Mouse (Mus musculus) ES-Bruce4 (cell line): Measurements from ENCODE around the gene Dnaja3. TPM values are rescaled to one million over a fixed set of nuclear protein-coding genes. Genes with fewer than 3 reads are reported as not detected.
A peak's percentile ranks its signal among the peaks of the same experiment; 100 is the strongest.

Experiments
- H3K27ac ChIP-seq: 2 replicates; pipeline ENCODE4 v1.5.1; 2012; ENCODE audit warnings: low read length, inconsistent platforms; ENCODE audit not compliant: insufficient read depth
- H3K27me3 ChIP-seq: 2 replicates; pipeline ENCODE4 v1.6.1; 2012; ENCODE audit warnings: mild to moderate bottlenecking, low read length, inconsistent platforms; ENCODE audit not compliant: control insufficient read depth, poor library complexity, insufficient read depth, severe bottlenecking
- H3K36me3 ChIP-seq: 2 replicates; pipeline ENCODE4 v1.6.1; 2012; ENCODE audit warnings: inconsistent platforms, mild to moderate bottlenecking, low read length, moderate library complexity; ENCODE audit not compliant: control insufficient read depth, poor library complexity, insufficient read depth, severe bottlenecking
- H3K4me1 ChIP-seq: one replicate; pipeline ENCODE4 v1.8.1; 2011; ENCODE audit warnings: low read length; ENCODE audit not compliant: control insufficient read depth, insufficient read depth
- H3K4me3 ChIP-seq: 2 replicates; pipeline ENCODE4 v1.5.1; 2011; ENCODE audit warnings: low read depth, mild to moderate bottlenecking, low read length
- H3K9ac ChIP-seq: 2 replicates; pipeline ENCODE4 v1.6.1; 2012; ENCODE audit warnings: low read depth, mild to moderate bottlenecking, inconsistent platforms; ENCODE audit not compliant: poor library complexity, severe bottlenecking
- H3K9me3 ChIP-seq: replicated peaks from 2 replicates; pipeline ENCODE4 v1.6.1; 2012; ENCODE audit warnings: mild to moderate bottlenecking, low read length, inconsistent platforms; ENCODE audit not compliant: control insufficient read depth, poor library complexity, insufficient read depth, severe bottlenecking
- CTCF ChIP-seq: IDR thresholded peaks from one replicate; pipeline ENCODE4 v1.8.1; 2011; ENCODE audit warnings: low read depth, low read length
- EP300 ChIP-seq: IDR thresholded peaks from 2 replicates; pipeline ENCODE4 v1.6.1; 2011; ENCODE audit warnings: low read depth, low read length; ENCODE audit not compliant: insufficient read depth
- POLR2A ChIP-seq: IDR thresholded peaks from one replicate; pipeline ENCODE4 v1.8.1; 2011; ENCODE audit warnings: low read length; ENCODE audit not compliant: insufficient read depth
- polyA plus RNA-seq: library from polyadenylated mRNA; stranded (reverse); fragments of >200 nt; gene quantifications from 2 replicates; pipeline ENCODE4 v1.2.4, GENCODE M21; 2011; ENCODE audit warnings: low read depth; ENCODE audit not compliant: missing spikeins, insufficient read depth, insufficient read length

The Dnaja3 gene
- polyA plus RNA-seq, 1 experiment, result 55.9 TPM

DNA sequence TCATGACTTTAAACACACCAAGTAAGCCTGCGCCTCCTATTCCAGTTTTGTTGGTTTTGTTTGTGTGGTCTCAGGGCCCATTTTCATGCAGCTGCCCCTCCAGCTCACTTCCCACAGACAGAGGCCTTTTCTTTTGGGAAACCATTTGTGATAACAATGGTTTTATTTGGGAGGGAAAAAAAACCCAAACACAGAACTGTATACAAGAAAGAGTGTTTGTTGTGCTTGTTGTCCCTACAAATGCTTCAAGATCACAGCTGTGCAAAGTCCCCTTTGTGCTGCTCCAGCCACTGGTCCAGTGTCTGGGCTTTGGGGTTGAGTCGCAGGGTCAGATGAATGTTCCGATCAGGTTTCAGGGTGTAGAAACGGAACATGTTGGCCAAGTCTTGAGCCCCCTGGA is 71.4 kb downstream of the Dnaja3 start:
- peaks cover 15% of the 10 kb centered on the region for H3K36me3 ChIP-seq
- H3K27me3 ChIP-seq, result no peaks in the 10 kb centered on the region
- H3K27ac ChIP-seq, result no peak overlapping the region
- H3K4me3 ChIP-seq, result no peak overlapping the region
- TF ChIP-seq EP300 (no peak), CTCF (no peak), POLR2A (no peak)
- no peaks in the 10 kb centered on the region for H3K9me3 ChIP-seq
- no peak overlapping the region for H3K9ac ChIP-seq
- H3K4me1 ChIP-seq, result no peaks in the 10 kb centered on the region

- Histone ChIP-seq H3K4me1 (no peaks in the 10 kb centered on the region), H3K36me3 (0 out of 2 replicates have a peak, but pooled peaks cover 3% of the 10 kb centered on the region), H3K27ac (no peak overlapping the region), H3K27me3 (no peaks in the 10 kb centered on the region), H3K9ac (no peak overlapping the region), H3K9me3 (no peaks in the 10 kb centered on the region), H3K4me3 (no peak overlapping the region)
- TF ChIP-seq POLR2A (no peak), EP300 (no peak), CTCF (no peak)
Measured at GRCm38 (mm10) chr16:4713861-4714710, 74.3 kb downstream of the Dnaja3 start.

DNA sequence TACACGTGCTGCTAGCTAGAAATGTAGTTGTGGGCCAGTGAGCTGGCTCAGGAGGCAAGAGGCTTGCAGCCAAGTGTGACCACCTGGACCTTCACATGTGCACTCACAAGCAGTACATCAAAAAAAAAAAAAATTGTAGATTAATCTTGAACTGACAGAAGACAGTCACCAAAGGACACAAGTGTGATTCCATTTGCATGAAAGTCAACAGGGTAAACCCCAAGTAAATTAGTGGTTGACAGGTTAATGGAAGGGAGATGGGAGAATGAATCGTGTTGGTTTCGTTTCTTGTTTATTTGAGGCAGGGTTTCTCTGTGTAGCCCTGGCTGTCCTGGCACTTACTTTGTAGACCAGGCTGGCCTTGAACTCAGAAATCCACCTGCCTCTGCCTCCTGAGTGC is 78.1 kb downstream of the Dnaja3 start:
- TF ChIP-seq EP300 (no peak), CTCF (no peak), POLR2A (no peak)
- Histone ChIP-seq H3K27ac (no peak overlapping the region), H3K4me3 (no peak overlapping the region), H3K36me3 (no peaks in the 10 kb centered on the region), H3K4me1 (no peaks in the 10 kb centered on the region), H3K9me3 (no peaks in the 10 kb centered on the region), H3K27me3 (no peaks in the 10 kb centered on the region), H3K9ac (no peak overlapping the region)

DNA sequence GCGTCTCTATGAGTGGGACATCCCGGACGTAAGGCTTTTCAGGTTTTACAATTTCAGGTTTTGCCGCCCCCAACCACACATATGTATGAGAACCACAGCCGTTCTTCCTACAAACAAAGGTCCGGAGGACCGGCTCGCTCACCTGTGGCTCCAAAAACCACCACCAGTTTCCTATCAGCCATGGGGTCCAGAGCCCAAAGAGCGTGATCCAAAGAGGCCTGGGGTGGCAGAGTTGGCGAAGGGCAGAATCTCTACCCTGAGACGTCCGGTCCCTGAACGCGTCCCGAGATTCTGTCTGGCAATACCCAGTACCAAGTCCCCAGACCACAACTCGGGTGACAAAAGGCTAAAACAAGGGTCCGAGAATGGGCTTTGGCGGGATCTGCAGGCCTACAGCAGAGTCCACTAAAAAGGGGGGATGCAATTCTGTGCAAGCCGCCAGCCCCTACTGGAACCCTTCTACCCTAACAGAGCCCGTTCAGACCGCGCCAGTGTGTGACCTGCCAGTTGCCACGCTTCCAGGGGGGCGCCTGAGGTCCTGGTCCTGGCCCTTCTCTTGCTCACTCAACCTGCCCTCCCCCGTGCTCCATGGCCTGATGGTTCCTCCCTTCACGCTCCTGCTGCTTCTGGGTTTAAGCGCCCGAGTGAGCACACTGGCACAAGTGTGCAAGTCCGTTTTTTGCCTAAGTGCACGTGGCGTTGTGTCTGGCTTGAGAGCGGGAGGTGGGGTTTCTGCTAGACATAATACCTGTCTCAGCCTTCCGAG is 79.1 kb downstream of the Dnaja3 start, which contains the start of gene Nmral1:
Gene Nmral1, minus strand, starts transcription at position 604 of the 766 bp plus-strand sequence.
- Histone ChIP-seq H3K27ac (no peak within 1 kb of the TSS), H3K4me3 (peak within 1 kb of the TSS; percentile 77), H3K9me3 (no peaks in the 10 kb centered on the region), H3K9ac (peak within 1 kb of the TSS; percentile 56), H3K36me3 (no peaks in the 10 kb centered on the region), H3K4me1 (no peaks in the 10 kb centered on the region), H3K27me3 (no peaks in the 10 kb centered on the region)
- TF ChIP-seq POLR2A (no peak), CTCF (no peak), EP300 (no peak)

- Histone ChIP-seq H3K27me3 (no peaks in the 10 kb centered on the region), H3K4me1 (no peaks in the 10 kb centered on the region), H3K4me3 (no peak overlapping the region), H3K27ac (no peak overlapping the region), H3K9ac (no peak overlapping the region), H3K36me3 (no peaks in the 10 kb centered on the region), H3K9me3 (no peaks in the 10 kb centered on the region)
- TF ChIP-seq POLR2A (no peak), CTCF (no peak), EP300 (no peak)
Measured at GRCm38 (mm10) chr16:4722128-4722914, 82.5 kb downstream of the Dnaja3 start.

GRCm38 (mm10) chr16:4722915-4723209 is 83.1 kb downstream of the Dnaja3 start:
- Histone ChIP-seq H3K9ac (no peak overlapping the region), H3K27me3 (no peaks in the 10 kb centered on the region), H3K27ac (no peak overlapping the region), H3K4me1 (no peaks in the 10 kb centered on the region), H3K9me3 (no peaks in the 10 kb centered on the region), H3K4me3 (no peak overlapping the region), H3K36me3 (no peaks in the 10 kb centered on the region)
- TF ChIP-seq CTCF, result no peak
- TF ChIP-seq POLR2A, result no peak
- TF ChIP-seq EP300, result no peak
